Mouse (Mus musculus) liver, embryonic 11.5 days (tissue): ENCODE data around the gene Kdm2b. TPM values are rescaled to one million over a fixed set of nuclear protein-coding genes. Genes with fewer than 3 reads are reported as not detected.
"Not testable (repeated sequence)": the region's sequence is repeated elsewhere in the genome, so short reads cannot be mapped to it uniquely, and the experiment has no call there.

Source experiments
- ATAC-seq: fragments of 200-750 bp; cut with Nextera tagmentation; replicated peaks from 2 replicates; pipeline ENCODE4 v1.8.0; 2017; ENCODE audit warnings: moderate number of reproducible peaks, mild to moderate bottlenecking, moderate TSS enrichment, moderate library complexity; ENCODE audit not compliant: low FRiP score
- DNase-seq: peaks from one replicate; pipeline ENCODE4 v3.0.0-alpha.2; 2017; ENCODE audit warnings: low spot score
- H3K27ac ChIP-seq: fragments of 300-500 bp; sonication (generic); 2 replicates; pipeline ENCODE4 v1.5.1; 2014; ENCODE audit warnings: mild to moderate bottlenecking, low read depth, low read length, control low read depth
- H3K27me3 ChIP-seq: fragments of 300-500 bp; sonication (generic); replicated peaks from 2 replicates; pipeline ENCODE4 v1.6.1; 2014; ENCODE audit warnings: low read length, mixed read lengths; ENCODE audit not compliant: control insufficient read depth, insufficient read depth
- H3K36me3 ChIP-seq: fragments of 300-500 bp; sonication (generic); 2 replicates; pipeline ENCODE4 v1.6.1; 2014; ENCODE audit warnings: mild to moderate bottlenecking, low read length, moderate library complexity, mixed read lengths; ENCODE audit not compliant: control insufficient read depth, insufficient read depth
- H3K4me1 ChIP-seq: fragments of 300-500 bp; sonication (generic); replicated peaks from 2 replicates; pipeline ENCODE4 v1.6.1; 2014; ENCODE audit warnings: low read length, mixed read lengths; ENCODE audit not compliant: control insufficient read depth, insufficient read depth
- H3K4me2 ChIP-seq: fragments of 300-500 bp; sonication (generic); 2 replicates; pipeline ENCODE4 v1.6.1; 2014; ENCODE audit warnings: mild to moderate bottlenecking, control low read depth, moderate library complexity
- H3K4me3 ChIP-seq: fragments of 300-500 bp; sonication (generic); 2 replicates; pipeline ENCODE4 v1.5.1; 2014; ENCODE audit warnings: low read depth, low read length, control low read depth
- H3K9ac ChIP-seq: fragments of 300-500 bp; sonication (generic); 2 replicates; pipeline ENCODE4 v1.6.1; 2014; ENCODE audit warnings: low read depth, low read length, control low read depth
- H3K9me3 ChIP-seq: fragments of 300-500 bp; sonication (generic); 2 replicates; pipeline ENCODE4 v1.6.1; 2016; ENCODE audit warnings: low read length, inconsistent platforms, mixed read lengths; ENCODE audit not compliant: control insufficient read depth
- WGBS: fragments of 180-500 bp; shearing (Covaris S2); extraction: QIAGEN DNeasy Blood & Tissue Kit; methylation state at CpG from one replicate; pipeline ENCODE4 v1.1.7; 2014; 5-methylcytosine and 5-hydroxymethylcytosine counted together
- polyA plus RNA-seq: library from polyadenylated mRNA; unstranded; fragments of >200 nt; fragmentation: Nextera tagmentation; extraction: Ambion mirVana; gene quantifications from 2 replicates; pipeline ENCODE4 v1.2.1, GENCODE M21; 2014

Kdm2b gene
- polyA plus RNA-seq, 1 experiment from 2014 or later: 46.8 TPM

DNA sequence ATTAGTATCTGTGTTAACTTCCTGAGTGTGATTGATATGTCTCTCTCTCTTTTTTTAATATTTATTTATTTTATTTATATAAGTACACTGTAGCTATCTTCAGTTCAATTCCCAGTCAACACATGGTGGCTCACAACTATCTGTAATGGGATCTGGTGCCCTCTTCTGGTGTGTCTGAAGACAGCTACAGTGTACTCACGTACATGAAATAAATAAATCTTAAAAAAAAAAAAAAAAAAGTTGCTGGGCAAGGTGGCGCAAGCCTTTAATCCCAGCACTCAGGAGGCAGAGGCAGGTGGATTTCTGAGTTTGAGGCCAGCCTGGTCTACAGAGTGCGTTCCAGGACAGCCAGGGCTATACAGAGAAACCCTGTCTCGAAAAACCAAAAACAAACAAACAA, 14.9 kb downstream of the Kdm2b start:
- peaks cover 12% of the 10 kb centered on the region for H3K4me1 ChIP-seq
- H3K4me3 ChIP-seq, H3K36me3 ChIP-seq, DNase-seq, ATAC-seq, H3K4me2 ChIP-seq, H3K9ac ChIP-seq, H3K9me3 ChIP-seq, H3K27me3 ChIP-seq, H3K27ac ChIP-seq: not testable (repeated sequence)
- 81% methylated on average over 4 of the region's 4 CpGs for WGBS

DNA sequence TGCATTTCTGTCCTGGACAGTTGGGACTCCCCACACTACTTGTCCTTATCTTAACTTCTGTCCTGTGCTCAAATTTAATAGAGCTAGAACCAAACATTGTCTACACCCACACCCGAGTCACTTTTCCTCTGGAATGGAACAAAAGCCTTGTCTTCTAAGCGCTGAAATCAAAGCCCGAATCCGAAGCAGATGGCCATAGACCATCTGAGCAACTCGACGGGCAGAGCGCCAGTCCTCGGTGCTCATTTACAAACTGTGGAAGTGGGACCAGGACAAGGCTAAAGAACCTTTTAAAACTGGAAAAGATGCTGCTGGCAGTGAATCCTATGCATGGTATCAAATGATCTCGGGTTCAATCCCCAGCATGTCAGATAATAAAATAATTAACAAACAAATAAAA, 17.5 kb downstream of the Kdm2b start:
- Histone ChIP-seq H3K4me3 (no peak overlapping the region), H3K27ac (no peak overlapping the region), H3K9ac (no peak overlapping the region), H3K4me2 (no peak overlapping the region), H3K27me3 (no peaks in the 10 kb centered on the region), H3K36me3 (no peaks in the 10 kb centered on the region), H3K9me3 (no peaks in the 10 kb centered on the region), H3K4me1 (peaks cover 8% of the 10 kb centered on the region)
- DNase-seq (no peak), ATAC-seq (no peak)
- WGBS: 86% methylated on average over 9 of the region's 9 CpGs

DNA sequence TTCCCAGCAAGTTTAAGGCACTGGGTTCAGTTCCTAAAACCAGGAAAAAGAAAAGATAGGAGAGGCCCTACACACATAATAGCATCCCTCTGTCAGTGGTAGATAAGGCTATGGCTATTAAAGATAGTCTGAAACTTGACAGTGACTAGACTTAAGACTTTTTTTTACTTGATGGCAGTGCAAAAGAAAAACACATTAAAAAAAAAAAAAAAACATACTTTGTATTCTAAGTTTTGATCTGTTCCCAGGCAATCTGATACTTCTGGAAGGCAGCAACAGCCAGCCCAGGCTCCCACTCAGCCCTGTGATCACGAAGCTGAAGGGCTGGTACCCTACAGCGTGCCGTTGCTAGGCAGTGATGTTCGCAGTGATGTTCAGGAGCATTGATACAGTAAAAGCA, 18.2 kb downstream of the Kdm2b start:
- no peak overlapping the region for H3K9ac ChIP-seq
- no peak for DNase-seq
- H3K9me3 ChIP-seq: no peaks in the 10 kb centered on the region
- H3K36me3 ChIP-seq: no peaks in the 10 kb centered on the region
- no peak overlapping the region for H3K4me3 ChIP-seq
- H3K4me1 ChIP-seq: peaks cover 8% of the 10 kb centered on the region
- no peaks in the 10 kb centered on the region for H3K27me3 ChIP-seq
- ATAC-seq: no peak
- WGBS: 85% methylated on average over 4 of the region's 4 CpGs
- no peak overlapping the region for H3K27ac ChIP-seq
- H3K4me2 ChIP-seq: no peak overlapping the region

DNA sequence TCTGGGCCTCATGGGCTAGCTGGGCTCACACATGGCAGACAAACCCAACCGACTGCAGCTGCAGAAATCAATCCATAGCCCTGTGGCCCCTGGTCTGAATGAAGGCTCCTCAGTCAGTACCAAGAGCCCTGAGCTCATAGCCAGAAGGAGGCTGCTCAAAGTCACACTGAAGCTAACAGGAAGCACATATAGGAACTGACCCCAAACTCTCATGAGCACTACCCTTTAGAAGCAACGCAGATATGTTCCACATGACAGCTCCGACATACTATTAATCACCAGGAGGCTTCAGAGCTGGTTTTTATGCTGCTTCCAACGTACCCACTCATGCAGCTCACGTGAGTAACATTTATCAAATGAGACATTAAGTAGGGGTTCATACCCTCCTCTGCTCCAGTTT, 19.6 kb downstream of the Kdm2b start:
- DNase-seq (no peak), ATAC-seq (no peak)
- Histone ChIP-seq H3K9ac (no peak overlapping the region), H3K27me3 (no peaks in the 10 kb centered on the region), H3K27ac (no peak overlapping the region), H3K9me3 (no peaks in the 10 kb centered on the region), H3K4me3 (no peak overlapping the region), H3K4me1 (peaks cover 8% of the 10 kb centered on the region), H3K4me2 (no peak overlapping the region), H3K36me3 (no peaks in the 10 kb centered on the region)
- WGBS: 68% methylated on average over 5 of the region's 5 CpGs

DNA sequence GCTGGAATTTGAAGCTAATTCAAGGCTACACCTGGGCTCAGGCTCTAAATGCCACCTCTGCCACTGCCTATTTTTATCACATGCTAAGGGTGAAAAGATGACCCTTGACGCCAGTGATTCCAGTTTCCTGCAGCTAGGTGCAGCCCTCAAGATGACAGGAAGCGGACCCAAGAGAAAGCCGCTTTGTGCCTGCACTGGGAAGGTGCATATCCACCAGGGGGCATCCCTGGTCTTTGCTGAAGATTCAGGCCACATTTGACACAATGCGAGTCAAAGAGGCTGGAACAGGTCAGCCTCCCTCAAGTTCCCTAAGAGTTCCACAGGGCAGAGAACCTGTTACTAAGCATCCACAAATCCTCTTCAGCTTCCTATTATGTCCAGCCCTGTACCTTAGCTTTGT, 21.3 kb downstream of the Kdm2b start:
- 34% methylated on average over 4 of the region's 4 CpGs for WGBS
- no peak overlapping the region for H3K4me2 ChIP-seq
- H3K9me3 ChIP-seq: no peaks in the 10 kb centered on the region
- H3K9ac ChIP-seq: no peak overlapping the region
- no peak overlapping the region for H3K27ac ChIP-seq
- H3K36me3 ChIP-seq: no peaks in the 10 kb centered on the region
- DNase-seq (peak; percentile 71), ATAC-seq (no peak)
- H3K4me3 ChIP-seq: no peak overlapping the region
- no peaks in the 10 kb centered on the region for H3K27me3 ChIP-seq
- H3K4me1 ChIP-seq: peaks cover 8% of the 10 kb centered on the region

DNA sequence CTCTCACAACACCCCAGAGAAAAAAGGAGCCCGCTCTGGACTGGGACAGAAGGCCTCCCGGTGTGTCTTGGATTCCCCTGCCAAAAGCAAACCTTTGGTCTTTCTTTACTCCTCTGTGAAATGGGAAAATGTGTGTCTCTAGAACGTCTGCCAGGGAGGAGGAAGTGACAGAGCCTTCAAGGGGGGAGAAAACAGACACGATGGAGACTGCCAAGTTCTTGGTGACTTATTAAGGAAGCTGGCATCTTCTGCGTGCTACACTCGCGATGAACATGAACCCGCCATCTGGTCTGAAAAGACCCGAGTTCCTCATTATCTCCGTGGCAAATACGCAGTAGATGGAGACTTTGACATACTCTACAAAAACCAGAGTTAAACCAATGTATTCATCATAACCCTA, 24.2 kb downstream of the Kdm2b start:
- Histone ChIP-seq H3K27me3 (no peaks in the 10 kb centered on the region), H3K9ac (no peak overlapping the region), H3K36me3 (no peaks in the 10 kb centered on the region), H3K4me2 (no peak overlapping the region), H3K27ac (no peak overlapping the region), H3K4me1 (no peaks in the 10 kb centered on the region), H3K9me3 (no peaks in the 10 kb centered on the region), H3K4me3 (no peak overlapping the region)
- 68% methylated on average over 11 of the region's 11 CpGs for WGBS
- no peak for ATAC-seq
- no peak for DNase-seq

DNA sequence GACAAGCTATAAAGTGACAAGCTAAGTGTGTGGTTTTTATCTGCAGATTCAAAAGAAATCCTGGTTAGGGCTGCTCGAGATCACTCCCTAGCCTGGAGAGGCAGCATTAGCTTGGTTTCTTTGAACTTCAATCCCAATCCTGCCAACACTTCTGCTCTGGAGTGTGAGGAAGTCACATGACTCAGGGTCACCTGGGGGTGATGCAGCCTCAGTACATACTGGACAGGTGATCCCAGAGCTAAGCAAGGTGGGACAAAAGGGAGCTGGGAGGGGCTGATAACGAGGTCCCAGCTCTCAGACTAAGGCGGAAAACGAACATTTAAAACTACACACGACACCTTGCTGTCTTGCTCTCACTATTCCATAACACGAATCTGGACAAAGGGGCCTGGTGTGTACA, 24.8 kb downstream of the Kdm2b start:
- Histone ChIP-seq H3K27ac (no peak overlapping the region), H3K36me3 (no peaks in the 10 kb centered on the region), H3K4me1 (no peaks in the 10 kb centered on the region), H3K9ac (no peak overlapping the region), H3K4me3 (no peak overlapping the region), H3K4me2 (no peak overlapping the region), H3K27me3 (no peaks in the 10 kb centered on the region), H3K9me3 (no peaks in the 10 kb centered on the region)
- ATAC-seq (no peak), DNase-seq (no peak)
- 77% methylated on average over 6 of the region's 6 CpGs for WGBS

DNA sequence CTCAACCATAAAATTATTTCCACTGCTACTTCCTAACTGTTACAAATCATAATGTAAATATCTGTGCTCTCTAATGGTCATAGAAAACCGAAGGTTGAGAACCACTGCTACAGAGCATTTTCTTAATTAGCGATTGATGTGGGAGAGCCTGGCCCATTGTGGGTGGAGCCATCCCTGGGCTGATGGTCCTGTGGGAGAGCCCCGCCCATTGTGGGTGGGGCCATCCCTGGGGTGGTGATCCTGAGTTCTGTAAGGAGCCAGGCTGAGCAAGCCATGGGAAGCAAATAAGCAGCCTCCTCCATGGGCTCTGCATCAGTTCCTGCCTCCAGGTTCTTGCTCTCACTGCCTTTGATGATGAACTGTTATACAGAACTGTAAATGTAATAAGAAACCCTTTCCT, 27.7 kb downstream of the Kdm2b start:
- WGBS: 65% methylated on average over 3 of the region's 3 CpGs
- no peak overlapping the region for H3K9ac ChIP-seq
- no peak for ATAC-seq

DNA sequence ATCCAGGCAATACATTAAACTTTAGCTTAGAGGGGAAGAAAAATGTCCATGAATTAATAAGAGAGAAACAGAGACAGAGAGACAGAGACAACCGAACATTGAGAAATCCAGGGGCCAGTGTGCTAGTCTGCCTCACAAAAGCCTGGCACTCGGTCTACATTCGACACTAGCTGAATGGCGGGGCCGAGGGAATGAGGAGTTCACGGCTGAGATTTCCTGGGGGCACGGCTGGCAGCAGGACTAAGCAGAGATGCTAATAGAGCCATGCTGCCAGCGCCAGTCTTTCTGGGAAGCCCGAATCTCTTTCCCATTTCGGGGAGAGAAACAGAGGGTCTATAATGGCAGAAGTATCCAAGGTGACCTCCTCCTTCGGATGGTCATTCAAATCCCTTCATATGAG, 30.2 kb downstream of the Kdm2b start:
- Histone ChIP-seq H3K4me3 (no peak overlapping the region), H3K4me1 (no peaks in the 10 kb centered on the region), H3K9ac (no peak overlapping the region), H3K4me2 (no peak overlapping the region), H3K27me3 (no peaks in the 10 kb centered on the region; the same call in 1 of the 2 replicates), H3K36me3 (no peaks in the 10 kb centered on the region), H3K27ac (no peak overlapping the region), H3K9me3 (no peaks in the 10 kb centered on the region)
- ATAC-seq (no peak), DNase-seq (no peak)
- WGBS: 90% methylated on average over 11 of the region's 11 CpGs

More for the DNA sequence above, 27.7 kb downstream of the Kdm2b start:
- Histone ChIP-seq H3K9me3 (no peaks in the 10 kb centered on the region), H3K4me2 (no peak overlapping the region), H3K36me3 (no peaks in the 10 kb centered on the region), H3K27me3 (no peaks in the 10 kb centered on the region), H3K4me3 (no peak overlapping the region), H3K27ac (no peak overlapping the region), H3K4me1 (no peaks in the 10 kb centered on the region)
- DNase-seq: no peak
